Mouse (Mus musculus): ENCODE measurements at regions not wholly inside any gene's neighbourhood (a gene's known extent, or its start where the extent isn't known, plus 50 kb on each side); places are given as distances from the start of the nearest gene placed in this dataset.

- TF ChIP-seq CTCF (IDR thresholded peaks at IDR 0.05; ENCODE audit: low read depth) = no peak
- Histone ChIP-seq H3K9ac (ENCODE audit: low read depth, low read length) (no peak overlapping the region), H3K27ac (no peak overlapping the region), H3K36me3 (ENCODE audit: insufficient read depth, low read length) (no peaks in the 10 kb centered on the region), H3K4me3 (replicated peaks; ENCODE audit: low read depth, low read length) (no peak overlapping the region), H3K9me3 (replicated peaks; ENCODE audit: low read length) (no peaks in the 10 kb centered on the region), H3K4me2 (ENCODE audit: low read length) (no peak overlapping the region), H3K4me1 (replicated peaks; ENCODE audit: insufficient read depth, low read length) (no peaks in the 10 kb centered on the region), H3K27me3 (ENCODE audit: insufficient read depth, low read length) (no peaks in the 10 kb centered on the region)
- no peak for ATAC-seq (replicated peaks; ENCODE audit: low FRiP score, low read depth)
- no peak for DNase-seq (ENCODE audit: low spot score)
- 74% methylated on average over 2 of the region's 2 CpGs for WGBS
Observed at GRCm38 (mm10) chr1:3121288-3121687, 1686.4 kb upstream of the Gm37988 start.

- ATAC-seq (replicated peaks; ENCODE audit: low FRiP score, low read depth) = no peak
- TF ChIP-seq CTCF (IDR thresholded peaks at IDR 0.05; ENCODE audit: low read depth) = no peak
- no peak overlapping the region for H3K4me2 ChIP-seq (ENCODE audit: low read length)
- H3K27me3 ChIP-seq (ENCODE audit: insufficient read depth, low read length) = no peaks in the 10 kb centered on the region
- no peak overlapping the region for H3K9ac ChIP-seq (ENCODE audit: low read depth, low read length)
- no peak for DNase-seq (ENCODE audit: low spot score)
- H3K4me3 ChIP-seq (replicated peaks; ENCODE audit: low read depth, low read length) = no peak overlapping the region
- 85% methylated on average over 10 of the region's 10 CpGs for WGBS
- H3K36me3 ChIP-seq (ENCODE audit: insufficient read depth, low read length) = no peaks in the 10 kb centered on the region
- H3K27ac ChIP-seq = no peak overlapping the region
- H3K9me3 ChIP-seq (replicated peaks; ENCODE audit: low read length) = no peaks in the 10 kb centered on the region
- H3K4me1 ChIP-seq (replicated peaks; ENCODE audit: insufficient read depth, low read length) = no peaks in the 10 kb centered on the region
Observed at GRCm38 (mm10) chr1:3121745-3122144, 1685.9 kb upstream of the Gm37988 start.

Measured in kidney, postnatal 0 days (tissue).